Mouse (Mus musculus) spleen, adult 18-20 months (tissue): Measurements from ENCODE around the gene Mylip.

Source experiments
- DNase-seq, 2 experiments: peaks; one replicate each; pipeline ENCODE4 v3.0.0; 2022; ENCODE audit warnings: mixed read lengths in 2 of 2

The Mylip gene

GRCm38 (mm10) chr13:45391854-45392454, 2.4 kb downstream of the Mylip start:
- DNase-seq: no peak

DNA sequence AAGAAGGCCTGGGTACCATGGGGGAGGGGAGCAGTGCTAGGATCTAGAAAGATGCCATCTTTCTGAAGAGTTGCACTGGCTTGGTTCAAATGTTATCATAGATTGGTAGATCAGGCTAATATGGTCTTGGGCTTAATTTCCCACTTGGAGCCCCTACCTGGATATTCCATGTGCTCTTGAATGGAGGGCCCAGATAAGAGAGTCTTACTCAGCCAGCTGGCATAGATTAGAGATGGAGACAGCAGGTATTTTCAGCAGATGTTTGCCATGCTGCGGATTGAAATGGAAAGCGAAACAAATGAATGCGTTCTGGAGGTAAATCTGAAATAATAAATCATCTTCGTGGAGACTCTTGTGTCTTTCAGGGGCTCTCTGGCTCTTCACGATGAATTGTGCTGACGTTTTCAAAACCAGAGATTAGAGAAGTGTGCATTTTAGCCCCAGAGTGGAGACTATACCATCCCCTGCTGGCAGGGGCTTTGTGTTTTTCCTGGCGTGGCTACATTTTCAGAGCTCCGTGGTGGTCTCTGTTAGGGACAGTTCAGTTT, 4.8 kb downstream of the Mylip start:
- no peak for DNase-seq

DNA sequence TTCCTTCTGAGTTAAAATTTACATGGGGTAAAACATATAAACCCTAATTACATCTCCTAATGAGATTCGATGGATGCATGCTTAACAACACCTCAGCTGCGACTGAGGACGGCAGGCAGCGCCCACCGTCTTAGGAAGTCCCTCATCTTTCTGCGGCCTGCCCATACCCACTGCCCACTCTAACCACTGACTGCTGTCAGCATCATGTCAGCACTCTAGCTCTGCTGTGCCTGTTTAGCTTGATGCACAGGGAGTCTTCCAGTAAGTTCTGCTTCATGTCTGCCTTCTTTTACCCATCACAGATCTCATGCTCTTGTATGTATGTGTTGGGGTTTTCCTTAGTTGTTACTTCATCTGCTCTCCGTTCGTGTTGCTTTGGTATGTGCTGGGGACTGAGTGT, 7.2 kb downstream of the Mylip start:
- DNase-seq: no peak

GRCm38 (mm10) chr13:45397240-45397639, 7.7 kb downstream of the Mylip start:
- no peak for DNase-seq

DNA sequence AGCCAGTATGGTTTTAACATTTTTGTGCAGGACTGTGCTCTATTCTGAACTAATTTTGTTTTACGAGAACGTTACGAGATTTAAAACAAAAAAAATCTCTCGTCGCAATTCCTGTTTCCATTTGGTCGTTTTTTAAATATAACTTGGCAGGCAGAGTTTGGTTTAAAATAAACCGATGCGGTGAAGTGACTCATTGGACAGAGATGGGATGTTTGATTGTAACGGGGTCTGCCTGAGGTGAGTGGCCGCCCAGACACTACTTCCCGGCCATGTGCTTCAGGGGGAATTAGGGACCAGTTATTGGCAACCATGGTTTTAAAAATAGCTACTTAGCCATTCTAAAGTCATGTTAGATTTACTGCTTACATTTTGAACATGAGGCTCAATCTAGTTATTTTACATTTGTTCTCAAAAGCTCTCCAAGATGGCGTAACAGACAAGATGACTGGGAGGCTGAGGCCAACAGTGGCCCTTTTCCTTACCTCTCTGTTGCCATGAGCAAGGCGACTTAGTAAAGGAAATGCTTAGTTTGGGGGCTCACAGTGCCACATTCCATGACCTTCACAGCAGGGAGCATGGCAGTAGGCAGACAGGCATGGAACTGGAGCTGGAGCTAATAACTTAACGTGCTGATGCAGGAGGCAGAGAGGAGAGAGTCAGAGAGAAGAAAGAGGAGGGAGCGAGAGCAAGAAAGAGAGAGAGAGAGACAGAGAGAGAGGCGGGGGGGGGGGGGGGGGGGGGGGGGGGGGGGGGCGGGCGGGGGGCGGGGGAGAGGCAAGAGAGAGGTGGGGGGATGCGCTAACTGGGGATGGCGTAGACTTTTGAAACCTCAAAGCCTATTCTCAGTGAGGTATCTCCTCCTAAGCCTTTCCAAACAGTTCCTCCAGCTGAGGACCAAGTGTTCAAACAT, 8.6 kb downstream of the Mylip start:
- no peak for DNase-seq

DNA sequence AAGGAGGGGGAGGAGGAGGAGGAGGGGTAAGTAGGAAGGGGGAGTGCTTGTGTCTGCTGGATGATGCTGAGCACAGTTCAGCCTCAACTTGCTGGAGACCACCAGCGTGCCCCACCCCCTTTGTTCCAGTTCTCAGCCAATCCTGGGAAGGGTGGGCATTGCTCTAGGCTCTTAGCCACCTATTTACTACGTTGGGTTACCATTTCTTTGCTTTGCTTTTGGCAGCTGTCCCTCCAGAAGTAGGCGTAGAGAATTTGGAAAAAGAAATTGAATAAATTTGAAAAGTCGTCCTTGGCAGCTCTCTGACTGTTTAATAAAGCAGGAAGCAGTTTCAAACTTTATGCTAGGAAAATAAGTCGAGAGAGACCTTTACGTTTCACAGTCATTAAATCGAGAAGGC, 11.2 kb downstream of the Mylip start:
- DNase-seq: no peak

GRCm38 (mm10) chr13:45401816-45402215, 12.3 kb downstream of the Mylip start:
- no peak for DNase-seq

GRCm38 (mm10) chr13:45402316-45403039, 12.9 kb downstream of the Mylip start:
- DNase-seq: no peak

GRCm38 (mm10) chr13:45404269-45404668, 14.7 kb downstream of the Mylip start:
- no peak for DNase-seq

GRCm38 (mm10) chr13:45405194-45405810, 15.8 kb downstream of the Mylip start:
- no peak for DNase-seq

DNA sequence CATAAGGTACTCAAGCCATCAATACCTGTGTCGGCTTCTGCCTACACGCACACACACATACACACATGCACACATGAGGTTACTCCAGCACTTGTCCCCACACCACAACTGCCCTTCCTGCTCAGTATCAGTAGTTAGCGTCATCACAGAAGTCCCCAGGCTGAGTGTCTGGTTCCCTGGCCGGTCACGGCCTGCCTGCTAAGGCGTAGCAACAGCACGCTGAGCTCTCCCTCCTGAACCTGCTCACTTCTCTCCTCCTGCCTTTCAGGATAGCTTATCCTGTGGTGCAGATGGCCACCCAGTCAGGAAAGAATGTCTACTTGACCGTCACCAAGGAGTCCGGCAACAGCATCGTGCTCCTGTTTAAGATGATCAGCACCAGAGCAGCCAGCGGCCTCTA, 16.7 kb downstream of the Mylip start:
- DNase-seq: no peak

- no peak for DNase-seq
Measured at GRCm38 (mm10) chr13:45406703-45407102, 17.2 kb downstream of the Mylip start.

GRCm38 (mm10) chr13:45410936-45411335, 21.4 kb downstream of the Mylip start:
- no peak for DNase-seq

DNA sequence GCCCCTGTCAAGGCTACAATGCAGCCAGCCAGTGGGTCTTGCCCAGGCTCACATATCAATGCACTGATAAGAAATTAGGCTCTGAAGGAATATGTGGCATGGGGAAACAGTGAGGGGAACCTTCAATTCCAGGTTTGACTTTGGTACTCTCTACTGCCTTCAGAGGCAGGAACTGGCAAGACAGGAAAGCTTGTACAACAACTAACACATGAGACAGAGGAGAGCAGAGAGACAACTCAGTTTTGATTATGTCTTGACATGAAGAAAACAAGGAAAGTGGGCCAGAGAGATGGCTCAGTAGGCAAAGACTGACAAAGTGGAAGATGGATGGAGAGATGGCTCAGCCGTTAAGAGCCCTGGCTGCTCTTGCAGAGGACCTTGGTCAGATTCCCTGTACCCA, 23.5 kb downstream of the Mylip start:
- no peak for DNase-seq

- DNase-seq: no peak
Measured at GRCm38 (mm10) chr13:45414031-45414430, 24.5 kb downstream of the Mylip start.

GRCm38 (mm10) chr13:45416621-45417057, 27.1 kb downstream of the Mylip start:
- no peak for DNase-seq

- no peak for DNase-seq
Measured at GRCm38 (mm10) chr13:45418986-45419385, 29.4 kb downstream of the Mylip start.

DNA sequence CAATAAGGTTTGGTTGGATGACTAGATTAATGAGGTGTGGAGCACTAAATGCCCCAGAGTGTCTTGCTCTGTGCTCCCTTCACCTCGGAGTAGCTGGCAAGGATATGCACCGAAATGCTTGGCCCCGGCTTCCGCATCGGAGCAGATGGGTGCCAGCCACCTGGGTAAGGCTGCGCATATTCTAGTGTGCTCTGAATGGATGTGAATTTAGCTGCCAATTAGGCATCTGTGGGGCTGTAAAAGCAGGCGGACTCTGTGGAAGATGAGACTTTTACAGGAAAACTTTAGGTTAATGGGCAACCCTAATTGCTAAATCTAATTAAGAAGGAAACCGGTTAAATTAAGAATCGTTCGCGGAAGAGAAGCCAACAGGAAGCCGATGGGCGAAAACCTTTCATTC, 32.7 kb downstream of the Mylip start:
- DNase-seq: no peak

DNA sequence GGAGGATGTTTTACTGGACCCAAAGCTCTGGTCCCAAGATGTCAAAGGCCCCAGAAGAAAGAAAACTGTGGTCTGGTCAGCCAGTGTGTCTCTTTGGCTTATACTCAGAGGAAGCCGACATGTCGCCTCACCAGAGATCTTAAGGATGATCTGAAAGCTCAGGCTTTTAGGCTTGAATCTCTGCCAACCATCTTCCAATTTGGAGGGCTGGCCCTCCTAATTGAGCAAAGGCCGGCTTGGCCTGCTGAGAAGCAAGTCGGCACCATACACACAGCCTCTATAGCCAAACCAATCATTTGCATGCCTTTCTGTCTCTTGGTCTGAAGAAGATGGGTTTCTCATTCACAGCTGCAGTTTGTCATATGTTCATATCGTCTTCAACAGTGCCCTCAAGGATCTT, 33.2 kb downstream of the Mylip start:
- no peak for DNase-seq

- DNase-seq: no peak
Measured at GRCm38 (mm10) chr13:45423905-45424304, 34.4 kb downstream of the Mylip start.

- no peak for DNase-seq
Measured at GRCm38 (mm10) chr13:45429239-45429638, 39.7 kb downstream of the Mylip start.

- no peak for DNase-seq
Measured at GRCm38 (mm10) chr13:45437134-45437533, 47.6 kb downstream of the Mylip start.

- no peak for DNase-seq
Measured at GRCm38 (mm10) chr13:45438853-45439252, 49.3 kb downstream of the Mylip start.
